Mouse (Mus musculus) CD8-positive naive resting alpha-beta T cell, adult 2 months (primary cell): ENCODE measurements around the gene Ccnk.

Source experiments
- DNase-seq, 2 experiments: peaks; one replicate each; pipeline ENCODE4 v3.0.0; 2022; ENCODE audit warnings: low read depth in 2 of 2, low spot score in 2 of 2

The Ccnk gene

DNA sequence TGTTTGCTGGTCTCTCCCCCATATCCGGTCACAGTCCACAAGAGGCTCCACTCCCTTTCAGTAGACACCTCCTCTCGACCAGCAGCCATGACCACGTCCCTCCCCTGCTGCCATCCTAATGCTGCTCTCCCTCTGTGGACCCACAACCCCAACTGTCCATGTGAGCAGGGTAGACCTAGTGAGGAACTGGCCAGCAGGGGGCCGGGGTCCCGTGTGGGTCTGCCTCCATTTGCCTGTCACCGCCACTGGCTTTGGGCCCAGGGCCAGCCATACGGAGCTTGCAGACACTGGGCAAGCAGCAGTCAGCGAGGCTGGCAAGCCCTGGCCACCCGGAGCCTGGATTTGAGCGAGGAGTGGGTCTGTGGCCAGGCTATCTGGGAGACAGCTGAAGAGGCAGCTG is 41.8 kb downstream of the Ccnk start:
- DNase-seq: no peak

DNA sequence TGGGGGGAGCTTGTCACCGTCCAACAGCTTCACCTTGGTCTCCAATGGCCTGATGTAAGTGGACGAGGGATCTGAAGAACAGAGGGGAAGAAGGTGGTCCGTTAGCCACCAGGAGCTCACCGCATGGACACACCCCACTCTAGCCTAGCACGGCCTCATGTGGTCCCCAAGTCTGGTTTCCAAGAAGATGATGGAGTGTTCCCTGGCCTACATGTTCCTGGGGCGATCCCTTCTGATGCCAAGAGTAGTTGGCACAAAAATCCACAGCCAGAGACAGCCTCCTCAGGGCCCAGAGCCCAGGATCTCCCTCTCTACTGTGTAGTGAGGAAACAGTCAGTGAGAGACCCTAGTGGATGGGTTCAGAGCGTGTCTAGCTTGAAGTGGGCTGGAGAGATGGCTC is 42.3 kb downstream of the Ccnk start:
- DNase-seq: no peak

DNA sequence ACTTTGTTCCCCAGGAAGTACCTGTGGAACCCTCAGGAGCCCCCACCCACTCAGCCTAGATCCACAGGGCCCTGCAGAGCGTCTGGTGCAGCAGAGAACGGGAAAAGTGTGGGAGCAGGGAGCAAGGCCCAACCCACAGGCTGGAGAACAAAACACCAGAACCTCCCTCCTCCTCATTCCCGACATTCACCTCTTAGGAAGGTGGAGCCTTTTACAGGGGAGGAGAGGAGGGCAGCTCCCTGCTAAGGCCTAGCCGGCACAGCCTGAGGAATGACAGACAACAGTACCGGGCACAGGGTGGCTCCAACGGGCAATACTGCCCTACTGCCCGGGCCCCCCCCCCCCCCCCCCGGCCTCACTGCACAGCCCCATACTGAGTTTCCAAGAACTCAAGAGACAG is 44.0 kb downstream of the Ccnk start:
- DNase-seq: no peak

DNA sequence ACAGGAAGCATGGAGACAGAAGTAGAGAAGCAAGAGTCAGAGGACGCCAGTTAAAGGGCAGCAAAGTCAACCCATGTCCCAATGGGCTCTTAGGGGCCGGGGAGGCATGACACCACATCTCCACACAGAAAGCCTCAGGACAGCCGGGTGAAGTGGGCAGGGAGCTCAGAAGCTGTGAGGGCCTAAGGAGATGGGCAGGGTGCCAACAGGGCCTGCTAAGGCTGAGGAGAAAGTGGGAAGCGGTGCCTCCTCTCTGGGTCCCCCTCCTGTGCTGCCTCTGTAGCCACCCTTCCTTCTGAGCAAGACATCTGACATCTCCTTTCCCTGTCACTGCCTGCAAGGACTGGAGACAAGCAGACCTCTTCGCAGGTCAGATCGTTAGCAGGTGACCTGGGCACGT is 46.4 kb downstream of the Ccnk start:
- no peak for DNase-seq

DNA sequence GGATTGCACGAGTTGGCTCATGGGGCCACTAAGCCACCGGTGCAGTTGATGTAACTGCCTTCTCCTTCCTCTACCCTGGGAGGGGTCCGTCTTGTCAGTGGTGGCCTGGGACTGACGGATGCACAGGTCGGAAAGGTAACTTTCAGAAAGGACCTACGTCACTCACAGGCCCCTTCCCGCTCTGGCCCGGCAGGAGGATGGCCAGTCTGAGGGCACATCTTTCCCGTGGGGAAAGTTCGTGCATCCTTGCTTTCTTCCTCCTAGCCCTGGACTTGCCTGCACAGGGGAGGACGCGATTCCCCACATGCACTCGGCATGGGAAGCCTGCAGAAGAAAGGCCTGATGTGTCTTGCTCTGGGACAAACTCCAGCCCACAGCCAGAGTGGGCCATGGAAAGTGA is 46.8 kb downstream of the Ccnk start:
- no peak for DNase-seq

DNA sequence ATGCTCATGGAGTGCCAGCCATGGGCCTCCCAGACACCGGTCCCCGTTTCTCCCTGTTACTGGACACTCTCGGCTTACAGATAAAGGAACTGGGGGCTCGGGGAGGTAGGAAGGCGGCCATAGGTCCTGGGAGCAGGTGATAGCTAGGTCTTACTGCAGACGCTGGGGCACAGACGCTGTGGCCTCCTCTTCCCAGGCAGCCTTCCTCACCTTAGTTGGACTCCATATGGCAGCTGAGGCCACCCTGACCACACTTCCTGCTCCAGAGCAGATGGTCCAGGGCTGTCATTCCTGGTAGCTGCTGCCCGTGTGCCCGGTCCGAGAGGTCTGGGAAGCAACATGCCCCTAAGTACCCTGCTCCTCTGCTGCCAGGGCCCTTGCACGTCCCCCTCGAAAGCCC is 47.6 kb downstream of the Ccnk start:
- no peak for DNase-seq

DNA sequence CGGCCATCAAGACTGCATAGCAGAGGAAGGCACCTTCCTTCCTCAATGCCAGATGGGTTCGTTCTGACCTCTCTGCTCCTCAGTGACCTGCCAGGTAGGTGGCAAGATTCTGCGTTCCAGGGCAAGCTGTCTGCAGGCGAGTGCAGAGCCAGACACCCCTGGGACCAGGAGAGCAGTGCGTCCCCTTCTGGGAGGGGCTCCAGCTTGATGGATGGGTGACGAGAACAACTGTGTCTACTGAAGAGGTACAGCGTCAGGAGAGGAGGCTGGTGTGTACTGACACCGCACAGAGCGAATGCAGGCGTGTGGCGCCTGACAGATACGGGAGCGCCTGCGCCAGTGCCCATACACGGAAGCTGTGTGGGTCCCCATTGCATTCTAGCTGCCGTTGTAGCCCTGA is 48.1 kb downstream of the Ccnk start:
- DNase-seq: no peak

DNA sequence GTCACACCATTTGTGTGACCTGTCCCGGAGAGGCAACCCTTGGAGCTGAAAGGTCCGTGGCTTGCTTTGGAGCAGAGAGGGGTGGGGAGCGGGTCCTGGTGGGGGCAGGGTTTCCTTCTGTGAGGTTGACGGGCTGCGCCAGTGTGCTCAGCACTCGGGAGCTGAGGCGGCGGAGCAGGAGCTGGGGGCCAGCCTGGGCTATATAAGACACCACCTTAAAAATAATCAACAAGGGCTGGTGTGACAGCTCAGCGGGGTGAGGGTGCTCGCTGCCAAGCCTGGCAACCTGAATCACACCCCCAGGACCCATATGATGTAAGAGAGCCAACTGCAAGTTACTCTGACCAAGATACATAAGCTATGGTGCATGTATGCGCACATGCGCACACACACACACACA is 50.7 kb downstream of the Ccnk start:
- DNase-seq: no peak

DNA sequence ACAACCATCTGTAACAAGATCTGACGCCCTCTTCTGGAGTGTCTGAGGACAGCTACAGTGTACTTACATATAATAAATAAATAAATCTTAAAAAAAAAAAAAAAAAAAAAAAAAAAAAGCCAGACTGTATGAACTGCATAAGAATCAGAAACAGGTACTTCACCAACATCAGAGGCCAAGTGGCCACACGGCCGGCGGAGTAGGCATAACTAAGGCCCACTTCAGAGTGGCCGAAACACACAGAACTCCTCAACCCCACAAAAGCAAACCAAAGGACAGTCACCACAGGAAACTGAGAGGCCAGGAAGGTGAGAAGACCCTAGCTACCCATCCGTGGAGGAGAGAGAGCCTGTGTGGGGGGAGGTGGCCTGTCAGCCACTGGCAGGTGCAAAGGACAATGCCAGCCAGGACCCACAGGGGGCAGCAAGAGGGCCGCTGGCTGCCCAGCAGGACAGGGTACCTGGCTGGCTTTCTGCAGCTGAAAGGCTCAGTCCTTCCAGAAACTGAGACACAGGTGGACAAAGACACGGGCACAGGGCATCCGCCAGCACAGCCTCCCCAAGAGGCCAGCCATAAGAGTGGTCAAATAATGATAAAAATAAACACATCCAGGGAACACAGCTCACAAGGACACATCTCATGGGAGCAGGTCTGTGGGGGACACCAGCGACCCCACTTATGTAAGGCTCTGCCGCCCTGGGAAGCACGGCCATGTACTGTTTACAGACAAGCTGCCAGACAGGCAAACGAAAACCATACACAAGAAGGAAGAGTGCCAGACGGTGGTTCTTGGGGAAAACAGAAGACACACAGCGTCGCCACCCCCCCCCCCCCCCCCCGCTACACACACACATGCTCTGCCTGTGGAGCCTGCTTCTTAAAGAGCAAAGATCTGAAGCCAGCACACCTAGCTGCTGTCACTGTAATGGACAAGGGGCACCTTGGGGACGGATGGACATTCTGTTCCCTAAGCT is 51.7 kb downstream of the Ccnk start:
- DNase-seq: no peak

DNA sequence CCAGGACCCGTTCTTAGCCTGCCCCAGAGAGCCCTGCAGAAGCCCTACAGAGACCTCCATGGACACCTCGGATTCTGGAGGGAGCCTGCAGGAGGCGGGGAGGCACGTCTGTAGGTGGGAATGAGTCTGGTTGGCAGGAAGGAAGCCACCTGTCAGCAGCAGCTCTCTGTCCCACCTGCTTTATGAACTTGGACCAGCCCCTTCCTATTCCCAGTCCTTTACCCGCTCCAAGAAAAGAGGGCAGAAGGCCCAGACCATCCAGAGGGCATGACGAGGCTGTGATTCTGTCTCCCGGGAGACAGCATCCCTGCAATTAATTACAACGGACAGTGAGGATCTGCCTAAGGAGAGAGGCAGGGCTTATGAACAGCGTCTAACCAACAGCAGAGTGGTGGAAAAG is 52.5 kb downstream of the Ccnk start:
- no peak for DNase-seq

DNA sequence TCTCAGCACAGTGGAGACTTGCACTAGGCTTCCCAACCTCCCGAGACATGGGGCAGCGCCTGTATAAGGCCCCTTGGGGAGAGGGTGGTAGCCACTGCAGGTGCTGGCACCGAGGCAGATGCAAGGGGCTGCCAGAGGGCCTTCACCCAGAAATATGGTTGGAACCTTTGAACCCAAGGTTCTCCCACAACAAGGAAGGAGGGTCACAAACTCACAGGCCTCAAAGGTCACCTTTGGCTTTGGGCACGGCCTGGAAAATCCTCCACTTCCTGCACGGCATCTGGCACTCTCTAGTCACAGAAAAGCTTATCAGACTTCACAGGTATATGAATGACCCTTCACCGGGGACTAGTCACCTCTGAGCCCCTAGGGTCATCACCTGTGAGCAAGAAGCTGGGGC is 54.4 kb downstream of the Ccnk start:
- DNase-seq: no peak

DNA sequence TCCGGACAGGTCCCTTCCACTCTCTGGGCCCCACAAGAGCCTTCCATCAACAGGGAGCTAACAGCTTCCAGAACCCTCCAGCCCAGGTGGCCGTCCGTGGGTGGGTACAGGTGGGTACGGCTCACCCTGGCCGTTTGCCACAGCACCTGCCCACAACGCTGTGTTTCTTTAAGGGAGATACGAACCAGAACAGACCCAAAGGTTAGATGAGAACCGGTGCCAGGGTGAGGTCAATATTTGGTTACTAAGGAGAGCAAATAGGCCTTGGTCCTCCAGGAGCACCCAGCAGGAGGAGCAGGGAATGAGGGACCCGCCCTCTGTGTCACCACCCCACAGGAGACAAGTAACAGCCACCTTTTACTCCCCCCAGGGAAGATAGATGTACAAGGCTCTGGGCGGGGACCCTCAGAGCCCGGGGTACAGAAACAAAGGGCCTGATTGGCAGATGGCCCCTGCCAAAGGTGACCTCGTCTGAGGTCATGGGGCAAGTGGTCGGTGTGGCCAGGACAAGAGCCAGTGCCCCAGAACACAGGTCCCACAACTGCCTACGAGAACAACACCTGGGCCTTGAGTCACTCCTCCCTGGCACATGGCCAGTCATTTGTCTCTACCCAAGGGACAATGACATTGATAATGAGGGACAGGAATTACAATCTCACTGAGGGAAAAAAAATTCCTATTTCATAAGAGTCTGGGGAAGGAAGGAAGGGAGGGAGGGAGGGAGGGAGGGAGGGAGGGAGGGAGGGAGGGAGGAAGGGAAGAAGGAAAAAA is 55.6 kb downstream of the Ccnk start:
- no peak for DNase-seq

DNA sequence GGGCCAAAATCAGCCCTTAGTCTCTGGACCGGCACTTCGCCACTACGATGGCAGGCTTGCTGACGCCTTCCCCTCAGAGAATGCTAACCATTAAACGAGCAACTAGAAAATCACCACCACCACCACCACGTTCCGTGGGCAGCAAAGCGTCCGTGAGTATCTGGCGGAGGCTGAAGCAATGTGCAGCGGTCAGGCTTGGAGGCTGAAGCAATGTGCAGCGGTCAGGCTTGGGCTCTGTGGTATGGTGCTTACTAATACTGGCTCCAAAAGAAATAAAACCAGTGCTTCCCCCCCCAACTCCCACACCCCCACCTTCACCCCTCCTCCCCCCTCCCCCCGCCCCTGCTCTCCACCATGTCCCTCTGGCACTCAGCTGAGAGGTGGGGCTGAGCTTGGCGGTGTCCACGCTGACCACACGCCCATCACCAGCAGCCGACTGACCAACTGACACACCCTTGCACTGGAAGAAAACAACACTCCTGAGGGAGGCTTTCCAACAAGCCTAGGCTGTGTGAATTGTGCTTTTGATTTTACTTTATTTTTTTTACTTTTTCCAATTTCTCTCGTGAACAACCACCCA is 56.7 kb downstream of the Ccnk start:
- DNase-seq: no peak

DNA sequence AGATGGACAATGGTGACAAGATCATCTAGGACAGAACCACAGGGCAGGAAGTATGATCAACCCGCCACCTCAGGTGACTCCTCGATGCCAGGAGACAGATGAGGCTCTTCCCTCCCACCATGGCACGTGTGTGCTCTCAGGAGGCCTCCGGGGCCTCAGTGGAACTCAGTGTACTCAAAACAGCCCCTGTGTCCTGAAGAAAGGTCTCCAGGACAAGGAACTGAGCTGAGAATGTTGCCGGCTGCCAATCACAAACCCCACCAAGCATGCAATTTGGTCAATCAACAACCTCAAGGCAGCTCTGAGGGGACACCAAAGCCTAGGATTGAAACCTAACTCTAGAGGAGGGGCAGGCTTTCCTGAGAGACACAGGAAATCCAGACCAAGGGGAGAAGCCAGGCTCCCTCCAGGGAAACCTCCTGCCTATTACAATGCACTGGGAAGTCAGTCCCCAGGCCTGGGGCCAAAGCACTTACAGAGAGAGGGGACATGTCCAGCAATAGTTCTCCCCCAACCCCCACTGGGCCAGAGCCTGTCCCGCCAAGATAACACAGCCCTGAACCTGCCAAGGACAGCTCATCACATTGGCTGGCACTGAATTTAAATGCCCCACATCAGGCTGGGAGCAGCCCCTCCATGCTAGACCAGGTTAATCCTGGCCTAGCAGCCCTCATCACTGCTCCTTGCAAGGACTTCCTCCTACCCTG is 58.1 kb downstream of the Ccnk start:
- DNase-seq: no peak

DNA sequence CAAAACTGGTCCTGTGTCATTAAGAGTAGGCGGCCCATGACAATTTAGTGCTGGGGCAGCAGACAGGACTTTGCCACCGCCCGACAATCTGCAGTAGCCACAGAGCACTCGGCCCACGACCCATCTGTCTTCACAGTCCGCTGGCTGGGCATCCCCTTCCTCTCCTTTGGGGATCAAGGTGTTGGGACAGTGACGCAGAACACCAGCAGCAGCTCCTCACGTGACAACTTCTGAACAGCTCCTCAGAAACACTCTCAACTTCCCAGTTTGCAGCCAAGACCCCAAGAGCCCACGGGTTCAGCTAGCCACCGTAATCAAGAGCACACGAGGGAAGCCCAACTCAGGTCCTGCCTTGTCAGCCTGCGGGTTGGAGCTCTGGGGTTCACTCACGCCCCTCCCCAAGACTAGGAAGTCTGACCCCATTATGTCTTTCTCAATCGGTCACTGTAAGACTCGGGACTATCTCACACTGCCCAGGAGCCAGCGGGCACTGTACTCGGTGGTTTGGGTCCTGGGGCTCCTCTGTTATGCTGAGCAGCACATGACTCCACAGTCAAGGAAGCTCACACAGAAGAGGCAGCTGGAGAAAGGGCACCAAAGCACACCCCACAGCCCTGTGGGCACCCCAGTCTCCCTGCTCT is 59.1 kb downstream of the Ccnk start:
- DNase-seq: no peak

DNA sequence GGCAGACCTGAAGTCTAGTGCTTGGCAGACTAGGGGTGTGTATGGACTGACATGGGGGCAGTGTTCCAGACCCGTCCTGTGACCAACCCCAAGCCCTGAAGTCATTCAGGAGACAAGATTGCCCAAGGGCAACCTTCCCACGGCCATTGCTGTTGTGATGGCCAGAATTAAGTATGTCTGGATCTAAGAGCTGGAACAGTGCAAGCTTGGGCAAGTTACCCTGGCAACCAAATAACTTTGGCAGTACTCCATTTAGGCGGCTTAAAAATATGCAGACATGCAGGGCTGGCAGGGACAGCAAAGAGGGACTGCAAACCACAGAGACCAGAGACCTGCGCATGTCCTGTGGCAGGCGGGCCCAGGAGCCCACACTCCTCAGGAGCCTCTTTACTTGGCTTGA is 60.1 kb downstream of the Ccnk start:
- no peak for DNase-seq

DNA sequence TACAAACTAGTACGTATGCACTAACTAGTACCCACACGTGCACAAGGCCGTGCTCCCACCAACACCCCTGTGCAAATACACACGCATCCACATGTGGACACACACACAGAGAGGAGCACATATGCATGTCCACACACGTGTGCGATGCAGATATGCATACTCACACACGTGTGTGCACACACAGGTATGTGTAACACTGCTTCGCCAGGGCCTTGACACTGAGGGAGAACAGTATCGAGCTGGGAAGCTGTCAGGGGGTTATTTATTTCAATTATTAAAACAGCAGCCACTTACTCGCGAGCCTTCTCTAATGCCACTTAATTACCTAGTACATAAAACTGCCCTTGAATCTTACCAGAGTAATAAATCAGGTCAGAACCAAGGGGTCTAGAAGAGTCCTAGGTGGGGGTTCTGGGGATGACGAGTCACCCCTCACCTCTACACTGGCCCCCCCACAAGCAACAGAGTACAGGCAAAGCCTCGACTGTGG is 61.1 kb downstream of the Ccnk start:
- no peak for DNase-seq

DNA sequence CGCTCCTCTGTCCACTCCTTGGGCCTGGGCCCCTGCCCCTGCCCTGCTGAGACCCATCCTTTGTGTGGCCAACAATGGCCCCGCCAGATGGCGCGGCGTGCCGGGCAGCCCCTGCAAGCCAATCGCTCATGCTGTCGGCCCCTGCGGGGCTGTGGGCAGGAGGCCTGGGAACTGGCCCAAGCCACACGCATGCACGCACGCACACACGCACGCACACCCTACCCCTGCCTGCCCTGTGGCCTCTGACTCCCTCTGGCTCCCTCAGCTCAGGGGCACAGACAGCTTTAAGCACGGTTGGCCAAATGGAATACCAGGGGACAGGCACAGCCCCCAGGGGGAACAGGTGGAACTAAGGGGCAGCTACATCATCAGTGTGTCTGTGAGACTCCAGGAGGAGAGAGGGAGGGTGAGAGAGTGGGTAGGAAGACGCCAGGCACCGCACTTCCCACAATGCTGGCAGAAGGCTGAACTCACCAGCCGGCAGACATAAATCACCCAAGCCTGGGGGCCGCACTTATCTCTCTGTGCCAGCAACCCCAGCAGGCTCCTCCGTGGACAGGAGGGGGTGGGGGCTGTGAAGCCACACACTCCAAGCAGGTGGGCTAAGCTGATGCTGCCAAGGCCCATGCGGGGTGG is 61.7 kb downstream of the Ccnk start:
- DNase-seq: no peak

DNA sequence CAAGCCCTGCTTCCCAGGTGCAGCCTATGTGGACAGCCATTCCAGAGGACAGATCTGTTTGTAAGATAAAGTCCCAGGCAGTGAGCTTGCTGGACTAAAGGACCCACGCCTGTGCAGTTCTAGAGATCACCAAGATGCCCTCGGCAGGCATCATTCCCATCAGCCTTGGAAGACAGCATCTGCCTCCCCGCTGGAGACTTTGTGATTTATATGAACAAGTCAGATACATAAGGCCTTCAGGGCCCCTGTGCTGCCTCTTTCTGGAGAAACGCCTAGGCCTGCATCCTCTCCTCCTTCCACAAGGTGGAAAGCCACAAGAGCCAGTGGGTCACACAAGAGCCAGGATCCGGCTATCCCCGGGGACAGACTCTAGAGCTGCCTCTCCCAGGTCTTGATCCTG is 62.2 kb downstream of the Ccnk start:
- DNase-seq: no peak

DNA sequence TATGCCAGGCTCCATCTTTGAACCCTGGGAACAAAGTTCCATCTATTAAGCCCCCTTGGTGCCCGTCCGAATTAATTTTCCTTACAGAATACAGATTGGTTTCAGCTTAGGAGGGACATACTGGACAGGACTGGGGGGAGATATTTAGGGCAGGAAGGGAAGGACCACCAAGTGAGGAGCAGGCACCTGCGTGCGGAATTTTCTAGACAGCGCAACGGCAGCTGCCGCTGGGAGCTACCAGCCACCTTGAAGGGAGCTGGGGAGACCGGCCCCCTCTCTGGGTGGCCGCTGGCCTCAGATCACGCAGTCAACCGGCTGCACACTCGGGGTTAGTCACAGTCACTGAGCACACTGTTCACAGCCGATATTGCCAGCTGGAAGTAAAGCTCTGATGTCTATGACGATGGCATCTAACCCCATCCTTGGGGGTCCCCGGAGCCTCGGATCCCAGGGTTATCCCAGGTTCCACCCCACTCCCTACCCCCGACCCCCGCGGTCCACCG is 62.9 kb downstream of the Ccnk start:
- no peak for DNase-seq
